Mouse (Mus musculus): ENCODE results near the gene Best1. TPM values are rescaled to one million over a fixed set of nuclear protein-coding genes. Genes with fewer than 3 reads are reported as not detected.
A peak's percentile ranks its signal among the peaks of the same experiment; 100 is the strongest.

The Best1 gene
- total RNA-seq (2014; fragmentation: Nextera tagmentation): not detected in 2 replicates
- not detected in 2 replicates for total RNA-seq (2017)

DNA sequence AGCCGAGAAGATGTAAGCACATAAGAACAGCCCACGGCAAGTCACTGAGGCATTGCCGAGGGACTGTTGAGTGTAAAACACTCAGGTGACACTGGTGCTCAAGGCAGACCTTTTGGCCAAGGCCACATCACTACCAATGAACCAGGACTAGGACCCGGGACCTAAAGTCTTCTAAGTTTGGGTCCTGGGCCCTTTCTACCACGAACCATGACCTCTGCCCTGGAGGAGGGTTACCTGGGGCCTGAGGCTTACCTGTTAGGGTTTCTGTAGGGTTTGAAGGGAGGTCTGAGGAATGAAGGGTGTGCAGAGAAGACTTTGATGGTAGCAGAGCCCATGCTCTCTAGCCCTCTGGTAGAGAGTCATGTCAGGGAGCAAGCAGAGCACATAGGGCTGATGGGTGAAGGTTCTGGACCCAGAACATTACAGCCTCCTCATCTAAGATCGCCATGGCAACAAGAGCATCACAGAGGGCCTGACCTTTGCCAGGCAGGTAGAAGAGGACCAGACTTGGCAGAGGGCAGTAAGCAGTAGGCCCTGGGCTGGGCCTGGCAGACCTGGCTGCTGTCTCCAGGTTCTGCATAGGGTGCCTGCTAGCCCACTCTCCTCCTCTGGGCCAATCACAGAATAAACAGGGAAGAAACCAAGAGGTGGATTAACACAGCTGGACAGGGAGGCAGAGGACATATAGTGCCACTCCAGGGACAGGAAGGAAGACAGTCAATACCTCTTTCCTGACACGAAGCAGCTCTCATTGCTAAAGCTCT is at the start of gene Best1, which contains the start of gene Rab3il1:
TSS of gene Best1 (minus strand) at position 428 of the 764 bp plus-strand sequence.
TSS of gene Rab3il1 (plus strand) at position 464 of the 764 bp plus-strand sequence.
- no peak for ATAC-seq (replicated peaks; ENCODE audit: low FRiP score, low TSS enrichment, poor library complexity, severe bottlenecking)

DNA sequence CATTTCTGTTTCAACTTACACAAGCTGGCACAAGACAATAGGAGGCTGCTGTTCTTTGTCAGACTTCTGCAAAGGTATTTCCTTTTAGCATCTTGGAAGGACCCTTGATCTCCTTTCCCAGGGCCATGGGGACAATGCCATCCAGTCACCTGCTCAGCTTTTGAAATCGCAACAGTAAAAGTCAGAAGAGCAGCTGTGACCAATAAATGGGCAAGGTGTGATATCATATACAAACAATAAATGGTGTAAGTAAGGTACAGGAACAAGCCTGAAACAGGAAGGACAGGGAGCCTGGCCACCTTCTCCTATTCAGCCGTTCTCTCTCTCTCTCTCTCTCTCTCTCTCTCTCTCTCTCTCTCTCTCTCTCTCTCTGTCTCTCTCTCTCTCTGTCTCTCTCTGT is 49.0 kb upstream of the Best1 start:
- no peak for ATAC-seq (replicated peaks; ENCODE audit: low FRiP score, low TSS enrichment, poor library complexity, severe bottlenecking)

DNA sequence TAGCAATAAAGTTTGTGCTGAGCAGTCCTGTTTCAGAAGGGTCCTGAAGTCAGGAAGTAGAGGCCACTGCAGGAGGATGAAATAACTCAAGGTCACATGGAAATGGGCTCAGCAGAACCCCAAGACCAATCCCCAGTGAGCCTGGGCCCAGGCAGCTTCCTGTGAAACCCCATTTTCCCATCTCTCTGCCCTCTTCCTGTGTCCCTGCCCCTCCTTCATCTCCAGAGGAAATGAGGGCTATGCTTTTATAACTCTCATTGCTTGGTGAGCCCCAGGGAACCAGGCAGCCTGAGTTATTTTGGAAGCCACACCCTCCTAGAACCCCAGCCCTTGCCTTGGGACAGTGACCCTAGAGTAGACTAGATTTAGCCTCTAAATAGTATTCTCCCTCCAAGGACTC is 48.1 kb upstream of the Best1 start:
- no peak for ATAC-seq (replicated peaks; ENCODE audit: low FRiP score, low TSS enrichment, poor library complexity, severe bottlenecking)

DNA sequence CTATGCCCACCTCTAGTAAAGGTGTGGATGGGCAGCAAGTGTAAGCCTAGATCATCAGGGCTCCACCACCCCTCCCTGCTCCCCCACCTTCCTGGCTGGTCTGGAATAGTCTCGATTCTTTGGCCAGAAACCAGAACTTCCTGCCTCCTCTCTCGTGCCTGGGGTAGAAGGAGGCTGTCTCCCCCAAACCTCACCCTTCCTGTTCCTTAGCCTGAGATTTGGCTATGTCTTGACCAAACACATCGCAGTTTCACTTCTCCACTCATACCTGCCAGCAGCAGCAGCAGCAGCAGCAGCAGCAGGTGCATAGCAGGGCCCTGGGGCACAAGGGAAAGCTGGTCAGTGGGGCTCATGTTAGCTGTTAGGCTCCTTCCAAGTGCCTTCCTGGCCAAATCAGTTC is 45.5 kb upstream of the Best1 start:
- no peak for ATAC-seq (replicated peaks; ENCODE audit: low FRiP score, low TSS enrichment, poor library complexity, severe bottlenecking)

DNA sequence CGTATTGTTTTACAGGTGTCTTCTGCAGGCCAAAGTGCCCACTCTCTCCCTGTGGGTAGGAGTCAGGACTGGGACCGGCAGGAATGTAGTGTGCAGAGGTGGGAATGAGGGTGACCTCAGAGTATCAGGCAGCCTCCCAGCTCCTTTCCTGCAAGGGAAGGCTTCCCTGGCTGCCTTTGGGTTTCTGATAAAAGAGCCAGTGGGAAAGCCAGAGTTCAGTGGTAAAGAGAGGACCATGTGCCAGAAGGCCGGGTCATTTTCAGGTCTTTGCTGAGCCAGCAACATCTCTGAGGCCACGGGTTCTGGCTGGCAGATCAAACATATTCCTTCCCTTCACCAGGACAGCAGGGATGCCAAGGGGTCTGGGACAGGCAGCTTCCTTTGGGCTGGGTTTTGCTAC is 44.9 kb upstream of the Best1 start:
- ATAC-seq (replicated peaks; ENCODE audit: low FRiP score, low TSS enrichment, poor library complexity, severe bottlenecking): 0 out of 2 replicates have a peak, but pooled peaks have one; percentile 2

DNA sequence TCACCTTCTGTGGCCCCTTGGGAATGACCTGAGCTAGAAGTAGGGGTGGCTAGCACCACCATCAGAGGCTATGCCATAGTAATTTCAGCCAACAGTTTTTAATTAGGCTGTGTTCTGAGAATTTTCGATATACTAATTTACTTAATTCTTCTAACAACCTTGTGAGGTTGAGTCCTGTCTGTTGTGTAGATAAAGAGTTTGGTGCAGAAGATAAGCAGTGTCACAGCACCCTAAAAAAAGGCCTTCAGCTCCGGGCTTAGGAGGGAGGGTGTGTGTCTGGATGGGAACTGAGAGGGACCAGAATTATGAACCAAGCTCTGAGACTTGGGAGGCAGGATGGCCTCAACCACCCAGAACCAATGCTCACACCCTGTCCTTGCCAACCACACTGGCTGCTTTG is 44.3 kb upstream of the Best1 start:
- peak; percentile 72 for ATAC-seq (replicated peaks; ENCODE audit: low FRiP score, low TSS enrichment, poor library complexity, severe bottlenecking)

DNA sequence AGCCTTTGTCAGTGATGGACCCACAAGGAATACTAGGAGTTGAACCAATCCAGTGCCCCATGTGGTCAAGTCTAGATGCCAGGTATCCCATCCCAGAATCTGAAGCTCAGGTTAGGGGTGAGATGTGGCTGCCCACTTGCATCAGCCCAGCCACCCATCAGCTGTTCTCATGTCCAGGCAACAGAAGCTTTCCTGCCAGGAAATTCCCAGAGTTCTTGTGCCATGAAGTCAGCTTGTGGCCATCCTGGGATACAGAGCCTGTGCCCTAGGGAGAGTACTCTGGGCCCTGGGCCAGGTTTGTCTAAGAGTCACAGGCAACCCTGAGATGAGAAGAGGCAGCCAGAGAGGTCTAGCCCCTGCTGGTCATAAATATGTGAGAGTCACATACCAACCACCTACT is 42.2 kb upstream of the Best1 start:
- no peak for ATAC-seq (replicated peaks; ENCODE audit: low FRiP score, low TSS enrichment, poor library complexity, severe bottlenecking)

DNA sequence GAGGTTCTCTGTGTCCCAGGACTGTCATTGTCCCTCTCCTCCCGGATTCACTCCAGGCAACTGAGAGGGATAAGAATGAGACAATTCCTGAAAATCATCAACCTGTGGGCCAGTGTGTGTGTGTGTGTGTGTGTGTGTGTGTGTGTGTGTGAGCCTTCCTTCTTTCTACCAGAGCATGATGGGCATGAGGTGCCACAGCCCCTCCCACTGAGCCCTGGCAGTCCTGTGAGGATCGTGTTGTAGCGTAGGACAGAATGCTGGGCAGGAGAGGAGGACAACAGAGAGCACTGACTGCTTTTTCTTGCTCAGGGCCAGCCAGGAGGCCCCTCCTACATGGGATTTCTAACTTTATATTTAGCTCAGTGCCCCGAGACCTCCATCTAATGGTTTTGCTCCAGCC is 41.4 kb upstream of the Best1 start:
- ATAC-seq (replicated peaks; ENCODE audit: low FRiP score, low TSS enrichment, poor library complexity, severe bottlenecking): no peak

DNA sequence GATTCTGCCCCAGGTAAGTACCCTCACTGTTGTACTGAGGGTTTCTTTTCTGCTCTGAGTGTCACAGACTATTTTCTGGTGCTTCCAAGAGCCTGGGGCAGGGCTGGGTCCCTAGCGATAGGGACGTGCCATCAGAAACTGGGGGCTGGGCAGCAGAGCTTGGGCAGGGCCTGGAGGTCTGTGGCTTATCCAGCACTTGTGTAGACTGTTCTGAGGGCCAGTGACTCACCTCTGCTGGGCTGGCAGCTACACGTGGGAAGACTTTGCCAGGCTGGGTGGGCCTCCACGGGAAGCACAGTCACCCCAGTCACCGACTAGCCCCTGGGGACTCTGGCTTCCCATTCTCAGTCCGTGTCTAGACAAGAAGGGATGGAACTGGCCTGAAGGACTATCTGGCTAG is 40.8 kb upstream of the Best1 start:
- ATAC-seq (replicated peaks; ENCODE audit: low FRiP score, low TSS enrichment, poor library complexity, severe bottlenecking): peak; percentile 33; the same call in 1 of the 2 replicates

DNA sequence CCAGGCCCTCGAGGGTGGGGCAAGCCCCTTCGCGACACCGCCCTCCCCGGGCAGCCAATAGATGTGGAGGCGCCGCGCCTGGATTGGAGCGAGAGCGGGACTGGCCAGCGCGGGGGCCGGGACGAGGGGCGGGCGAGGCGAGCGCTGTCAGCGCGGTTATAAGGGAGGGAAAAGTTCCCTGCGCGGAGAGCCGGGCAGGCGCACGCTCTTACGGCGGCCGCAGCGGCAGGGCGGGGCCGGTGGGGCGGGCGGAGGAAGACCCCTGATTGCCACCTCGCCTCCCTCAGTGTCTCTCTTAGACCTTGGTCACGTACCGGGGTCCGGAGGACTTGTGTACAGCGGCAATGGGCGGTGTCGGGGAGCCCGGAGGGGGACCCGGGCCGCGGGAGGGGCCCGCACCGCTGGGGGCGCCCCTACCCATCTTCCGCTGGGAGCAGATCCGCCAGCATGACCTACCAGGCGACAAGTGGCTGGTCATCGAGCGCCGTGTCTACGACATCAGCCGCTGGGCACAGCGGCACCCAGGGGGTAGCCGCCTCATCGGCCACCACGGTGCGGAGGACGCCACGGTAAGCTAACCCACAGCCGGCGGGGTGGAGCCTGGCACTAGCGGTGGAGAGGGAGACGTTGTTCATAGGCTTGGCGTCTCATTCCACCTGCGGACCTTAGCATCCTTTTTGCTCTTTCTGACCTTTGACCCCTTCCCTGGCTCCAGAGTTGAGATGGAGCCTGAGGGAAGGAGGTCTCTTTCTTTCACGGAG is 40.1 kb upstream of the Best1 start, which contains the start of gene Fads3:
TSS of gene Fads3 (plus strand) at position 182 of the 761 bp plus-strand sequence.
- ATAC-seq (replicated peaks; ENCODE audit: low FRiP score, low TSS enrichment, poor library complexity, severe bottlenecking): peak; percentile 24; the same call in 1 of the 2 replicates

DNA sequence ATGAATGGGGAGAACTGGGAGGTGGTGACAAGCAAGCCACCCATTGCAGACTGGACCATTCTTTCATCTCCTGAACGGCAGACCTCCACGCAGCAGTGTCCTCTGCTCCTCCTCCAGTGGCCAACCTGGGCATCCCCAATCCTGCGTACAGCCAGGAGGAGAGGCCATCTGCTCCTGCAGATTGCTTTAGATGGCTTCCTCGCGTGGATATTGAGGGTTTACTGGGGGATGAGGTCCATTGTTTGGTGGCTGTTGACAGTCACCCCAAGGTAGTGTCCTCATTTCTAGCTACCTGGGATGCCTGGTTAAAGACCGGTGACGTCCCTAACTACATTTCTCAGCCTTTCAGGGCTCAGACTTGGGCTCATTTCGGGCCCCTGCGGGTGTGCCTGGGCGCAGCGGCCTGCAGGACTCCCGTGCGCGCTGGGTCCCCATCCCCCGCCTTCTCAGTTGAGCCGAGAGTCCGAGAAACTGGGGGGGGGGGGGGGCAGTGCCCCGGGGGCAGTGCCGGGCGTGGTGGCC is 39.5 kb upstream of the Best1 start:
- ATAC-seq (replicated peaks; ENCODE audit: low FRiP score, low TSS enrichment, poor library complexity, severe bottlenecking): no peak

DNA sequence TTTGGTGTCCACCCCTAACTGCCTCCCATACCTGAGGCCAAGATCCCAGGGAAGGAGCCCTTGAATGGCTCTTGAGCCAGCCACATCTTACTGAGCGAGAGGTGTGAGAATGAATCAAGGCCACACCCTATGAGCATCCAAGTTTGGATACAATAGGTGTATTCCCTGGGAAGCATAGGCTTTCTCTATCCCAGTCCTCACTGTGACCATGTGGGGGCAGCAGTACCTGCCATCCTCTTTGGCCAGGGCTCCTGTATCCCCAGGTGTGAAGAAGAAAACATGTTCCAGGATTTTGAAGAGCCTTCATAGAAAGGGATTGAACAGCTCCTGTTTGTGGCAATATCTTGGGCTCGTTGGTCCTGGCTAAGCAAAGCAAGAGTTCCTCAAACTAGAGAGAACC is 38.2 kb upstream of the Best1 start:
- ATAC-seq (replicated peaks; ENCODE audit: low FRiP score, low TSS enrichment, poor library complexity, severe bottlenecking): no peak

DNA sequence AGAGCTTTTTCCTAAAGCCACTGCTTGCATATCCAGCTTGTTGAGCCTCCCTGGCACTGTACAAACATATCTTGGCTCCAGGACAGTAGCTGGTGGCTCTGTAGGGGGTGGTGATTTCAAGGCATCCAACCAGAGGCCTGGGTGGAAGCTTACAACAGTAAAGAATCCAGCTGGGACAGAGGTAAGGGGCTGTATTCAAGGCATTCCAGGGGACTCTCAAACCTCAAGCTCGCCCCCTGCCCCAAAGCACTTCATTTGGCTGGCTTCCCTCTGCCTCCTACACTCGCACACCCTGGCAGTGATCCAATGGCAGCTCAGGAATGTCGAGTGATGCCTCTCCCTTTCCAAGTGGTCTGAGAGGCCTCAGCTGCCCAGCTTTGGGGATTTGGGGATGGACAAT is 37.5 kb upstream of the Best1 start:
- no peak for ATAC-seq (replicated peaks; ENCODE audit: low FRiP score, low TSS enrichment, poor library complexity, severe bottlenecking)

DNA sequence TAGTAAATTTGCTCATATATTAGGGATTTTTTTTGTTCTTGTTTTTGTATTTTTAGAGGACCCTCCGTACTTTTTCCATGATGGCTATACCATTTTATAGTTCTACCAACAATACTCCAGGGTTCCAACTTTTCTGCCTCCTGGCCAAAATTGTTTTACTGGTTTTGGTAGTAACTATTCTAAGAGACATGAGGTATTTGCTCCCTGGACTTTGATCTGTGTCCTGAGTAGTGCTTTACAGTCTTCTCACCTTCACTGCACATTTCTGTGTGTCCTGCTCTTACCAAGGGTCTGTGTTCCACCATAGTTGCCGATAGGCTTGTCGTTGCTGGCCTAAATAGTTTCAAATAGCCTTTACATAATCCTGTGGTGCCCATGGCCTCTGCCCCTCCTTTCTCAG is 36.9 kb upstream of the Best1 start:
- no peak for ATAC-seq (replicated peaks; ENCODE audit: low FRiP score, low TSS enrichment, poor library complexity, severe bottlenecking)

DNA sequence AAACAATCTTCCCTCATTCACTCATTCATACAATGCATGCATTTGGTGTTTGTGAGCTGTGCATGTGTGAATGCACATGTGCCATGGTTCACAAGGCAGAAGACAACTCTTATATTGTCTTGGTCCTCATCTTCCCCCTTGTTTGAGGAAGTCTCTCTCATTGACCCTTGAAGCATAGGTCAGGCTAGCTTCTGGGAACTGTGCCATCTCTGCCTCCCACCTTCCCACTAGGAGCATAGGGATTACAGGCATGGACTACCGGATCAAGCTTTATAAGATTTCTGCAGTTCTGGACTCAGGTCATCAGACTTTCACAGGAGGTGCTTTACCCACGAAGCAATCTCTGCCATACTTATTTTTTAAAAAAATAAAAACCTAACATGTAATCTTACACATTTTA is 36.1 kb upstream of the Best1 start:
- ATAC-seq (replicated peaks; ENCODE audit: low FRiP score, low TSS enrichment, poor library complexity, severe bottlenecking): no peak

DNA sequence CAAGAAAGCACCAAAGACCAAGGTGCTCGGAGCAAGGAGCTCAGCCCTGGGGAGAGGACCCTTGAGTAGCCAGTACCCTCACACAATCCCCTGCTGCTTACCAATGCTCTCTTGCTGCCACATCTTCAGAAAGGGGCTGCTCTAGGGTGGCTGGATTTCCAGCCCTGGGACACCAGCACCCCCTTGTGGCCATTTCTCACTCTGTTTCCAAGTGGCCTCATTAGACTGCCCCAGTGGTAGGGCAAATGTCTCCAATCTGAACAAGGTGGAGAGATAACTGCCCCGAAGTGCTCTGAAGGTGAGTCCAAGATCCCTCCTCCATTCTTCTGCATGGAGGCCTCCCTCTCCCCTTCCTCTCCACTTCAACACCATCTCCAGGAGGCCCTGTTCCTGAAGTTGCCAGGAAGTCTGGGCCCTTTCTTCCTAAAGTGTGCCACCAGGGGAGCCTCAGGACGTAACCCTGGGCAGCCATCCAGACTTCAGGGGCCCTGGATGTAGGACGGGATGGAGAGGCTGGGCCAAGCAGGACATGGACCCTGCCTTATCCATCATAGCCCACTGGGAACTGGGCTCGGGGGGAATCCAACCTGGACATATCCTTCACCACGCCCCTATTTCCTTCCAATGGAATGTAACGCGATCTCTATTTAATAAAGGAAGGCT is 33.5 kb upstream of the Best1 start:
- ATAC-seq (replicated peaks; ENCODE audit: low FRiP score, low TSS enrichment, poor library complexity, severe bottlenecking): peak; percentile 66

DNA sequence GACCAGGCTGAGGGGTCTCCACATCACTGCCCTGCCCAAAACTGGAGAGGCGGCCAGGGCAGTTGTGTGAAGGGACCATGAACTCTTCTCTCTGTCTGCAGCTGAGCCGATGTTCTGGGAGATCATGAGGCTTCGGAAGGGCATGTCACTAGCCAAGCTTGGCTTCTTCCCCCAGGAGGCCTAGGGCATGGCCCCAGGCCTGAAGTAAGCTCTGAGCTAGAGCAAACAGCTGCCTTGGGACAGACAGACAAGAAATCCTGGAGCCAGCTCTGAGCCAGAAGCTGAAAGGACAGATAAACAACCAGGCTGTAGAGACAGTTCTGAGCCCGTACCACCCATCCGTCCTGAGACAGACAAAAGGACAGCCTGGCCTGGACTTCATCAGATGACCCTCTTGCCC is 32.9 kb upstream of the Best1 start:
- ATAC-seq (replicated peaks; ENCODE audit: low FRiP score, low TSS enrichment, poor library complexity, severe bottlenecking): no peak

DNA sequence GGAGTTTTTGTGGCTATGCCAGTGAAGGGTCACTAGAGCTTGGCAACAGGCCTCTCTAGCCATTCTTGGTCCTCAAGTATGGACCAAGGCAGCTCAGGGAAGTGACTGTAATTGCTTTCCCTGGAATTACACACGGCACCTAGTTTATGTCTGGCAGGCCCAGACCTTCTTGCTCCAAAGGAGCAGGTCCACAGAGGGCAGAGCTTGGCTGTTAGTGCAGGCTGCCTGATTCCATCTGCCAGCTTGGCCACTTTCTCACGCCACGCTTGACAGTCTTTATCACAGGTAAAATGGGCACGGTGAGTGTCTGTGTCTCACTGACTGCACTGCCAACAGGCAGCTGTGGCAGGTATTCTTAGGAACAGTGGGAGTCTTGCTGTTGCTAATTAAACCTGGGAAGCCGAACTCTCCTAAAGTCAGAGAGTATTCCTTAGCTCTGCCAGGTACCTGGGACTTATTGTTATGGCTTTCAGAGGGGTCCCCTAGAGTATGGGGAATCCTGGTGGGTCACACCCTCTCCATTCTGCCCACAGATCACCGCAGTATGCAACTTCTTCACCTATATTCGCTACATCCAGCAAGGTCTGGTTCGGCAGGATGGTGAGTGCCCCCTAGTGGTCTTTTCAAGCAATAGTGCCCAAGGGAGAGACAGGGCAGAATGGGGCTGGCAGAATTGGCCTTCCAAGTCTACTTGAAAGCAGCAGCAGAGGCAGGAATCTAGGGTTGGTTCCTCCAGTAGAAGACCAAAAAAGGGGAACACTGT is 32.0 kb upstream of the Best1 start:
- peak; percentile 67 for ATAC-seq (replicated peaks; ENCODE audit: low FRiP score, low TSS enrichment, poor library complexity, severe bottlenecking)

DNA sequence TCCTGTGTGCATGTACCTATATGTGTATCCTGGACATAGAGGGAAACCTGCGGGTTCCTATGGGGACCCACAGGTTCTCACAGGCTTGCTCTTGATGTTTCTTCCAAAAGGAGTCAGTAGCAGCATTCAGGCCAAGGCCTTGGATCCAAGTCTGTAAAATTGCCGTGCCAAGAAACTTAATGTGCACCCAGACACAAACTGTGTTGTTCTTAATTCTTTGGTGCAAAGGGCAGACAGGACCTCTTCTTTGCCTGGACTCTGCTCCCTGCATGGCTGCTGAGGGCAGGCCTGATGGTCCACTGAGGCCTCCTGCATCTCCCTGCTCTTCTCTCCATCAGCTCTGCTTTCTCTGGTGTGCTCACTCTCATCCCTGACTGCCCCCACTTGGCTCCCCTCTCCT is 28.3 kb upstream of the Best1 start:
- ATAC-seq (replicated peaks; ENCODE audit: low FRiP score, low TSS enrichment, poor library complexity, severe bottlenecking): no peak

Measured in megakaryocyte-erythroid progenitor cell, adult 5-6 weeks (primary cell).